Mouse (Mus musculus) heart, postnatal 14 days (tissue): ENCODE measurements around the gene Sult1a1. TPM values are rescaled to one million over a fixed set of nuclear protein-coding genes. Genes with fewer than 3 reads are reported as not detected.

Source experiments
- DNase-seq, 2 experiments: peaks; one replicate each; pipeline ENCODE4 v3.0.0; 2021 to 2022
- intact Hi-C: fragments of 180-260 bp; cut with DNase I; formaldehyde crosslinking; loops from one replicate; pipeline ENCODE4 v1.15.1; 2025
- total RNA-seq, 2 experiments: library from RNA; stranded (reverse); gene quantifications; 2 replicates each; pipeline ENCODE4 v1.2.3; 2021

The Sult1a1 gene
- total RNA-seq, 2 experiments from 2014 or later: 38.6 to 43.2 TPM

GRCm38 (mm10) chr7:126670152-126670551 is 6.1 kb downstream of the Sult1a1 start:
- intact Hi-C loops: no loop called here
- DNase-seq: no peak

GRCm38 (mm10) chr7:126668452-126668851 is 7.8 kb downstream of the Sult1a1 start:
- DNase-seq: no peak
- intact Hi-C loops: no loop called here

- no peak for DNase-seq
- intact Hi-C loops: no loop called here
Measured at GRCm38 (mm10) chr7:126667495-126668090, 8.6 kb downstream of the Sult1a1 start.

GRCm38 (mm10) chr7:126665269-126665668 is 11.0 kb downstream of the Sult1a1 start:
- peak in 1 of 2 experiments; percentile 34 for DNase-seq
- intact Hi-C loops: no loop called here

GRCm38 (mm10) chr7:126663646-126664045 is 12.6 kb downstream of the Sult1a1 start:
- DNase-seq: no peak
- intact Hi-C loops: no loop called here

- DNase-seq: no peak
- intact Hi-C loops: no loop called here
Measured at GRCm38 (mm10) chr7:126659771-126660170, 16.5 kb downstream of the Sult1a1 start.

- no peak for DNase-seq
- intact Hi-C loops: no loop called here
Measured at GRCm38 (mm10) chr7:126657522-126657921, 18.7 kb downstream of the Sult1a1 start.

- intact Hi-C loops: no loop called here
- DNase-seq: no peak
Measured at GRCm38 (mm10) chr7:126655695-126656094, 20.5 kb downstream of the Sult1a1 start.

GRCm38 (mm10) chr7:126653991-126654390 is 22.2 kb downstream of the Sult1a1 start:
- no peak for DNase-seq
- intact Hi-C loops: no loop called here

GRCm38 (mm10) chr7:126650852-126651251 is 25.4 kb downstream of the Sult1a1 start:
- intact Hi-C loops: no loop called here
- no peak for DNase-seq

GRCm38 (mm10) chr7:126649231-126650051 is 26.8 kb downstream of the Sult1a1 start, which contains the start of gene Sgf29:
TSS of gene Sgf29 (plus strand) at chr7:126649309.
- DNase-seq: peak; percentile 96 to 97
- intact Hi-C loops: loop anchor here (10.0 kb wide), 1 partner anchor 165 kb away; the partner anchor contains the start of gene Tufm

GRCm38 (mm10) chr7:126648486-126648885 is 27.7 kb downstream of the Sult1a1 start:
- no peak for DNase-seq
- intact Hi-C loops: loop anchor here (10.0 kb wide), 1 partner anchor 164 kb away; the partner anchor contains the start of gene Tufm

- intact Hi-C loops: loop anchor here (10.0 kb wide), 1 partner anchor 161 kb away; the partner anchor contains the start of gene Tufm
- no peak for DNase-seq
Measured at GRCm38 (mm10) chr7:126645708-126646107, 30.5 kb downstream of the Sult1a1 start.

- no peak for DNase-seq
- intact Hi-C loops: loop anchor here (1.0 to 10.0 kb wide), 2 partner anchors 48 to 160 kb away; partner anchors contain the start of gene Tufm
Measured at GRCm38 (mm10) chr7:126644914-126645313, 31.3 kb downstream of the Sult1a1 start.

GRCm38 (mm10) chr7:126644345-126644744 is 31.9 kb downstream of the Sult1a1 start:
- no peak for DNase-seq
- intact Hi-C loops: loop anchor here (1.0 to 10.0 kb wide), 2 partner anchors 49 to 160 kb away; partner anchors contain the start of gene Tufm

- DNase-seq: peak; percentile 39 to 60
- intact Hi-C loops: loop anchor here (10.0 kb wide), 1 partner anchor 158 kb away; the partner anchor contains the start of gene Tufm
Measured at GRCm38 (mm10) chr7:126643244-126643617, 33.0 kb downstream of the Sult1a1 start.

GRCm38 (mm10) chr7:126642545-126643243 is 33.5 kb downstream of the Sult1a1 start:
- no peak for DNase-seq
- intact Hi-C loops: loop anchor here (10.0 kb wide), 1 partner anchor 158 kb away; the partner anchor contains the start of gene Tufm

GRCm38 (mm10) chr7:126636733-126637520 is 39.3 kb downstream of the Sult1a1 start:
- intact Hi-C loops: loop anchor here (2.0 kb wide), 1 partner anchor 54 kb away; no protein-coding TSS in a partner anchor
- peak; percentile 34 to 50 for DNase-seq

- intact Hi-C loops: no loop called here
Measured at GRCm38 (mm10) chr7:126635375-126635774, 40.9 kb downstream of the Sult1a1 start.

GRCm38 (mm10) chr7:126632478-126632877 is 43.8 kb downstream of the Sult1a1 start:
- no peak for DNase-seq
- intact Hi-C loops: no loop called here

More at GRCm38 (mm10) chr7:126635375-126635774, 40.9 kb downstream of the Sult1a1 start:
- DNase-seq: no peak
